Mouse (Mus musculus): ENCODE data around the gene Grpel1. TPM values are rescaled to one million over a fixed set of nuclear protein-coding genes. Genes with fewer than 3 reads are reported as not detected.

Gene Grpel1
- 10 to 100 TPM; 58.3 to 61.5 TPM for total RNA-seq (2021)

DNA sequence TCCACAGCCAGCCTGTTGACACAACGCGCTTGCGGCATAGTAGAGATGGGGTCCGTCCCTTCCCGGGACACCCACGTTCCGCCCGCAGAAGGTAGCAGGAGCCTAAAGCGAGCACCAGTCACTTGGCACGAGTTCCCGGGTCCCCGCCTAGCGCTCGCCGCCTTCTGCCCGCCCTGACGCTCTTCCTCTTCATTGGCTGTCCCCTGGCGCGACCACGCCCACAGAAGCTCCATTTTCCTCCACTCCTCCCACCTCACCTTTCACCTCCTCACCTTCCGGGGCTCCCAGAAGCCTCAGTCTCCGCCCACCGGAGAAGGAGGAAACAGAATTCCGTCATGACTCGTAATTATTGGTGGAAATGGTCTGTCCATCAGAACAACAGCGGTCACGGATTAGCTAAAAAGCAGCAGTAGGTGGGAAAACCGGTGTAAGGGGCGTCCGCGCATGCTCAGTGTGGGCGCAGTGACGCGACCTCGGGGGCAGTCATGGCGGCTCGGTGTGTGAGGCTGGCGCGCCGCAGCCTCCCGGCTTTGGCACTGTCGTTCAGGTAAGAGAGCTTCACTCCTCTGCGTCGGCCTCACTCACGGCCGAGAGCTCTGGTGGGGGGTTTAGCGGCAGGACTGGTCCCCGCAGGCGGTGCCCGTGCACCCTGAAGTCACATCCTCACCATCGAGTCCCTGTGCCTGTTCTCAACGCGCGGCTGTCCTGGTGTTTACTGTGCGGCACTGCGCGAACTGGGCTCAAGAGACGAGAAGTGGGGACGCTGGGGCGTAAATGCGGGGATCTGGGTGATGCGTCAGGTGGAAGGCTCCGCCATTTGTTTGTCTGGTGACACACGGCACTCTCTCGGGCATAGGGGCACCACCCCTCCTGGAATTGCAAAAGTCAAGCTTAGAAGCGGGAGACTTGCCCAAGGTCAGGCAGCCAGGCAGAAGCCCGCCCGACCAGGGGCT lies at the start of gene Grpel1:
Gene Grpel1, plus strand, starts transcription at position 290 of the 953 bp plus-strand sequence.
- DNase-seq: peak; percentile 97

DNA sequence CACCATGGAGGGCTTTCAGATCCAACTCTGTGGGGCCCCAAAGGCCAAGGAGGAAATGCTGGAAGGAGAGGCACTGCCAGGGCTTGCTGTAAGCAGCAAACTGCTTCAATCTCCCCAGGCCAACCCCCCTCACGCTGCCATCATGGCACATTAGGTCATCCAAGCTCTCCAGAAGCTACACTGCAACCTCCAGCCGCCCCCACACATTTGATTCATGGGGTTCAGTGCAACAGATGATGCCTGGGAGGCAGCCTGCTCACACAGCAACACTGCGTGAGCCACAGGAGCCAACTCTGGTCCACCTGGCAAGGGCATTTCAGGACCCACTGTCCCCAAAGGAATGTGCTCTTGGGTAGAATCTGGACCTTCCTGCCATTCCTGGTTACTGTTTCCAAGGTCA lies 44.9 kb upstream of the Grpel1 start:
- no peak for DNase-seq

DNA sequence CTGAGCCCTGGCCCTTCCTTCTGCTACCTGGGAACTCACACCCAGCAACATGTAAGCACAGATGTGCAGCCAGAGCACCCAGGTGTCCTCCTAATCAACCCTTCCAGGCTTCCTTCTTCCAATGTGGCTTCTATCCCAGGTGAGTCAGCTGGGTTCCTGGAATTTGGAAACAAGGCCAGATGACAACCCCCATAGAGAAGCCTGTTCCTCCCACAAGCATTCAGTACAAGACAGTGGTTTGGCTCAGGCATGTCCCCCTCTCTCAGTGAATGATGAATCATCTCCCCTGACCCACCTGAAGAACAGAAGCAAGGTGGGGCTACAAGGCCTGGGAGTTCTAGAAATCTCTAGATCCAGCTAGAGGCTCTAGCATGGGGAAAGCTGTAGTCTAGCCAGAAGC lies 42.1 kb upstream of the Grpel1 start:
- no peak for DNase-seq

DNA sequence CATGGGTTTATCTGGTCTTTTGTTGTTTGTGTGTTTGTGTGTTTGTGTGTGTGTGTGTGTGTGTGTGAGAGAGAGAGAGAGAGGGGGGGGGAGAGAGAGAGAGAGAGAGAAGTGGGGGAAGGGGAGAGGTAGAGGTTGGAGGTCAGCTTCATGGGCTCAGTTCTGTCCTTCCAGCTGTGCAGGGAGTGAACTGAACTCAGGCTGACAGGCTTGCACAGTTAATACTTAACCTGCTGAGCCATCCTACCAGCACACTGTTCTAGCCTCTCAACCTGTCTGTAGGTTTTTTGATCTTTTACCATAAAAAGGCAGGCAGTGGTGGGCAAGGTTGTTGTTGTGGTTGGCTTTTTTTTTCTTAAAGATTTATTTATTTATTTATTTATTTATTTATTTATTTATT lies 40.1 kb upstream of the Grpel1 start:
- no peak for DNase-seq

DNA sequence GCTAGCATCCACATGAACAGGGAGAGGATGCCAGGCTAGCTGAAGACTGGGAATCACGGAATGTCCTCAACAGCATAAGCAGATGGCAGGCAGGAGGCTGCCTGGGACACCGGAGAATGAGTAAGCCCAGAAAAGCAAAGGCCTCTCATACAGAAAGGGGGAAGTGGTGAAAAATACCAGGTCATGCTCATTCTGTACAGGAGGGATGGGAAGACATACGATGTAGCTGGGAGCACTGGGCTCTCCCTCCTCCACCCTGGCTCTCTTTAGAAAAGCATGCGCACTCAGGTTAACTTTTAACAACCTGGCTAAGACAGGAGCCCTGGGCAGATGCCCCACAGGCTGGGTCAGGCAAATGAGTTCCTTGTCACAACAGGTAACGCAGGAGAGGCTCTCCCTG lies 38.4 kb upstream of the Grpel1 start:
- DNase-seq: no peak

DNA sequence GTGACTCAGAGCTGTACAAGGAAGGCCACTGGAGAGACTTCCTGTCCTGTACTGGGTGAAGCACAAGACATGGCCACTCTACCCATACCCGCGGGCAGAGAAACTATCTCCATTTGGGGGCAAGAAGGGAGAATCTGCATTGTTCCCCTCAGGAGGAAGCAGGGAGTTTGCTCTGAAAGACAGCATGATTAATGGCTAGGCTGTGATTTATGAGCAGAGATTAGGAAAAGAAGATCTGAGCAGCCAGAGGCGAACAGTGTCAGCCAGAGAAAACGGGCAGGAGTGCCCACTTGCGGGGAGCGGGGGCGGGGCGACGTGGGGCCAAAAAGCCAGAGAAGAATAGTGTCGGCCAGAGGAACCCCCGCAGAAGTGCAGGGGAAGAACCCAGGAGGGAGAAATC lies 37.0 kb upstream of the Grpel1 start:
- DNase-seq: no peak

DNA sequence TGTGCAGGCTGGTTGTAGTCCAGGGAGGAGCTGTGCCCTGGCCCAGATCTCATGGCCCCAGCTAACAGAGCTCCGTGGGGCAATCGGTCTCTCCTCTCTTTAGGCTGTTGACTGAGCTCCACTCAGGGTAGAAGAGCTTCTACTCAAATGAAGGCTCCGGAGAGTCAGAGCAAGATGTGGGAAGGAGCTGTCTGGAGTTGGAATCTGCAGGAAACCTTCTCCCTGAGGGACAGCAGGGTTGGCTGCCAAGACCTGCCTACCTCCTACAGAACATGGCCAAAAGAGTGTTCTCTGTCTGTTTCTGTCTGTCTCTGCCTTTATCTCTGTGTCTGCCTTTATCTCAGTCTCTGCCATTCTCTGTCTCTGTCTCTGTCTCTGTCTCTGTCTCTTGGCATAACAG lies 35.2 kb upstream of the Grpel1 start:
- no peak for DNase-seq

DNA sequence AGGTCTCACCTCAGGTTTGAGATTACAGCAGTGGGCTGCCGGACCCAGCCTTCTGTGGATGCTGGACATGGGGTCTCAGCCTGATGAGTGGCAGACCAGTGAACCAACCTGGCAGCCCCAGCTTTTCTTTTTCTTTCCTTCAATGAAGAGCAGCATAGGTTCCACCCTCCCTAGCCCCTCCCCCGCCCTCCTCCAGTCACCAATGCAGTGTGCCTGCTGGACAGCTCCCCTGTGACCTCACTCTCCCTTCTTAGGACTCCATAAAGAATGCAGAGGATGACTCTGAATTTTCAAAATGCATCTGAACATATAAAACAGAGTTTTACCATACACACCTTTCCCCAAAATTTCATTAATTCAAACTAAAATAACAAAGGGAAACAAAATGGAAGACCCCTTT lies 33.1 kb upstream of the Grpel1 start:
- DNase-seq: no peak

DNA sequence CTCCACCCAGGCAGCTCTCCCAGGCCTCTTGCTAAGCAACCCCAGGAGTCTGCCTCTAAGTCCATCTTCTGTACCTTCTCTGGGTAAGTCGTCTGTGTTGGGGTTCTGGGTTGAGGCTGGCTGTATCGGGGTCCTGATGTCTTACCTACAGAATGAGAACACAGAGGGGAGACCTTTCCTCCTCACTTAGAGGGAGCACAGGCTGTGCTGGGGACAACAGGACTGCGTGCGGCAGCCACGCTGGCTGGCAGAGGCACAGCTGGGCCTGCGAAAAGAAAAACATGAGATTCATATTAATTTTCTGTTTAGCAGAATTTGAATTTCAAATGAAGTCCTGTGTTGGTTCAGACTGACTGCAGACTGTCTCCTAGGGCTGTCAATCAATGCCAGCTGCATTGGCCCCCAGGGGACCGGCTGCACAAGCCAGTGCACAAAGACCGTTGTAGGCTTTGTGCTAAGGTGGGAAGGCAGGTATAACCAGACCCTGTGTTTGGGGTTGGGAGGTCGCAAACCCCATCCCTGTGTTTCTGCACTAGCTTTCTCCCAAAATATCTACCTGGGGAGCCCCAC lies 30.3 kb upstream of the Grpel1 start:
- no peak for DNase-seq

DNA sequence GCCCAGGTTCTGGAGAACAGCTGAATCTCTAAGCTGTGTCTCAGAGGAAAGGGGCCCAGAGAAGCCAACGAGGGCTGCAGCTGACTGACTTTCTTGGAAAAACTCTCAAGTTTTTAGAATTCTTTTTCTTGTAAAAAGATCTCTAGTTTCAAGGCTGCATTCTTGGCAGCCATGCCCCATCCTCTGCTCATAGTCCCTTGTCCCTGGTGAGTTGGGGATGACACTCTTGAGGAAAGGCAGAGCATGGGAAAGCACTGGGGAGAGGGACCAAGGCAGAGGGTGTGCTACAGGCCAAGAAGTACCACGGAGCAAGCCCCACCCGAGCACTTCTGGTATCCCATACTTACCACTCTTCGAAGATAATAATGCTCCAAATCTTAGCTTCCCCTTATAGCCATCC lies 27.9 kb upstream of the Grpel1 start:
- no peak for DNase-seq

DNA sequence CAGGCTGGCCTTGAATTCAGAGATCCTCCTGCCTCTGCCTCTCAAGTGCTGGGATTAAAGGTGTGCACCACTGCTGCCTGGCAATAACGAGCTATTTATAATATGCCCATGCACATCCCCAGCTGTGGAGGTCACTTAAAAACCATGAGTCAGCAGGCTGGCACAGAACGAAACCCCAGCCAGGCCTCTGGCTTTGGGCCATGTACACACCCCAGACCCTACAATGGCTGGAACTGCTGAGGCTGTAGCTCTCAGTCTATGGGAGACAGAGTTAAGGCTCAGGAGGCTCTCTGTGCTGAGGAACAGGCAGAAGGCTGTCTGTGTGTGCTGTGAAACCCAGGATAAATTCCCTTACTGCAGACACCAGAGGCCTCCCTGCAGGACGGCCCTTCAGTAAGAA lies 24.1 kb upstream of the Grpel1 start:
- no peak for DNase-seq

DNA sequence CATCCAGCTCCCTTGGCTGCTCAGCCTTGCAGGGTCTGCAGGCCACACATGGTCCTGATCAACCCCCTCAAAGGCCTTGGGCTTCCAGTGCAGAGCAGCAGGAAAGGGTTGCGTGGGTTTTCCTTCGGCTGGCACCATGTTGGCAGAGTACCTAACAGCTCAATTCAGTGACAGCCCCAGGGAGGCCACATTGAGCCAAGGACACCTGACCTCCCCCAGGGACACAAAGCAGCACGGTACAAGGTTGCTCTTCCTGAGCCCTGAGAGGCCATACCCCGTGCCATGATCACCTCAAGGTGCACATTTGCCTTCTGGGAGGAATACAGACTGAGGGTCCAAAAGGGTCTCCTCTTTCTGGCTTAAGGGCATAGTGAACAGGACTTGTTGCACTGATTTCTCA lies 20.2 kb upstream of the Grpel1 start:
- DNase-seq: no peak

DNA sequence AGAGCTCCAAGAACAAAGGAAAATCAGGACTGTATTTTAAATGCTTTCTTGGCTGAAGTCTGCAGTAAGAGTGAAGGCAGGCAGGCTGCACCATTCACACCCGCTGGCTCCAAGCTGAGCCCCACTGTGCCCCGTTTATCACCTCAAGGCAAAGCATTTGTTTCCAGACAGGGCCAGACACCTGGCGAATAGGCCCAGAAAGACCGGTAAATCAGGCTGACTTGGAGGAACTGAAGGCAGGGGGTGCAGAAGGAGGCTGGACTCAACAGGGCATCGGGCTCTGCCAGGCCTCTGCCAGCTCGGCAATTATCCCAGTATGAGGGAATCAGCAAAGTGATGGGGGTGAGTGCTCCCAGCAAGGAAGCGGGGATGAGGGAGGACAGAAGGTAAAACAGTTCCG lies 19.8 kb upstream of the Grpel1 start:
- DNase-seq: no peak

DNA sequence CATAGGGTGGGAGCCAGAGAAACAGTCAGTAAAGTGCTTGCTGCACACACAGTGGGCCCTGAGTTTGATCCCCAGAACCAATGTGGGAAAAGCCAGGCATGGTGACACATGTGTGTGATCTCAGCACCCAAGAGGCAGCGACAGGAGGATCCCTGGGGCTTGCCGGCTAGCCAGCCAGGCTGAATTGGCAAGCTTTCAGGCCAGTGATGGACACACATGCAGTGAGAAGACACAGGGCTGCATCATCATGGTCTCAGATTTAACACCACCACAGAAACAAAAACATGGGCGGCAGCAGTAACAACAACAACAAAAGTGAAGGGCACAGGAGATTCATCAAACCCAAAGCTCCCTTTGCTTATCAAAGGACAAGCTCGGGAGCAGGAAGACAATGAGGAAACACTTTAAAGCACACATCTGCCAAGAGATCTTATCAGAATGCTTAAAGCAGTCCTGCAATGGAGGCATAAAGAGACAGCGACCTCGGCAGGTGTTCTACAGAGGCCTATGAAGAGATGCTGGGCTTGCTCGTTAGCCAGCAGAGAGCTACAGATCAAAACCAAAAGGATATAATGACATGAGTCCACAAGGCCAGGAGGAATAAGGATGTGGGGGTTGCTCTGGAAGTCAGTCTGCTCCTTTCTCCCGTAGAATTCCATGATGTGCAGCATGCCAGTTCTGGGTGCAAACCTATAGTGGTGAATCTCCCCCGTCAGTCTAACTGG lies 18.5 kb upstream of the Grpel1 start:
- no peak for DNase-seq

DNA sequence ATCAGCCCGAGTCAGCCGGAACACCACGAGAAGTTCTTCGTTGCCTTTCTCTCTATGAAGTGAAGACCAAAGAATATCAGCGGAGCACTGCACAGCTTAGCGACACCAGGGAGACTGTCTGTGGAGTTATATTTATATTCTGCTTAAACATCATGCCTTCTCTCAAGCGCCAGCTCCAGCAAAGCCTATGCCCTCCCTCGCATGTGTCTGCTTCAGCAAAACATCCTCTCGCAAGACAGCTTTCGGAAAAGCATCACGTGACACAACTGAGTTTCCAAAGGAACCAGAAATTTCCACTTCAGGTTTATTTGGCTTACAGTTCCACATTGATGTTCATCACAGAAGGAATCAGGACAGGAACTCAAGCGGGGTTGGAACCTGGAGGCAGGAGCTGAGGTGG lies 16.9 kb upstream of the Grpel1 start:
- no peak for DNase-seq

DNA sequence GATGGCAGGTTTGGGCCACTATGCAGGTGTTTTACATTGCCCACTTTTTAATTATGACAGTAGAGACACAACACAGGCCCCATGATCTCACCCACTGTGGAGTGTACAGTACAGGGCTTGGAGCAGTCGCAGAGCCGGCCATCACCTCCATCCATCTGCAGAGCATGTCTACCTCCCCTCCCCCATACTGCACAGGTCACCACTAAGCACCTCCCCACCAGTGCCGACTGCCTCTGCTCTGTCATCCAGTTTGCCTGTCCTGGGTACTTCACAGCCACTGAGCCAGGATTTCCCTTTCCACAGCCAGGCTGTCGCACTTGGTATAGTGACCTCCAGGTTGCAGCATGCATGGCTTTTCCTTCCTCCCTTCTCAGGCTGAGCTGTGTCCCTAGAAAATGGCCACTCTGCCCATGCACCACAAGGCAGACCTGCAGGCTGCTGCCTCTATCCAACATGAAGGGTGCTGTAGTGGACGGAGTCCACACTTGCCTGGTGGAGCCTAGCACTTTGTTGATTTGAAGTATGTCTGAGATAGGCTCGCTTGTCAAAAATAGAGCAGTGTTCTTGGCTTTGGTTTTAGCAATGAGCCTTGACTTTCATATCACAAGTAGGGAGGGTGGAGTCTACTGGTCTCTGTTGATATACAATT lies 15.0 kb upstream of the Grpel1 start:
- peak; percentile 46 for DNase-seq

DNA sequence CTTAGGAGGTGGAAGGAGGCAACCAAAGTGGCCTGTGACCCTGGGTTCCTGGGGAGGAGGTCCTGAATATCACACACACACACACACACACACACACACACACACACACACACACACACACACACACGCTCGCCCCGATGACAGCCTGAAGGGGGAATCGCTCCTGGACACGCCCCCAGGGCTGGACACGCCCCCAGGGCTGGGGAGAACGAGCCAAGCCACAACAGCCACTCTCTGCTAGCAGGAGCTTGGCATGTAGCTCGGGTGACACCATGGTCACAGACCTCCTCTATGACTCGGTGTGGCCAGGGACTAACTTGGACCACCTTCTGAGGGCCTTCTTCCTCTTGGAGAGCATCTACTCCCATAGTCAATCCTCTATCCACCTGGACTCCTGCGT lies 13.7 kb upstream of the Grpel1 start:
- DNase-seq: peak; percentile 41

DNA sequence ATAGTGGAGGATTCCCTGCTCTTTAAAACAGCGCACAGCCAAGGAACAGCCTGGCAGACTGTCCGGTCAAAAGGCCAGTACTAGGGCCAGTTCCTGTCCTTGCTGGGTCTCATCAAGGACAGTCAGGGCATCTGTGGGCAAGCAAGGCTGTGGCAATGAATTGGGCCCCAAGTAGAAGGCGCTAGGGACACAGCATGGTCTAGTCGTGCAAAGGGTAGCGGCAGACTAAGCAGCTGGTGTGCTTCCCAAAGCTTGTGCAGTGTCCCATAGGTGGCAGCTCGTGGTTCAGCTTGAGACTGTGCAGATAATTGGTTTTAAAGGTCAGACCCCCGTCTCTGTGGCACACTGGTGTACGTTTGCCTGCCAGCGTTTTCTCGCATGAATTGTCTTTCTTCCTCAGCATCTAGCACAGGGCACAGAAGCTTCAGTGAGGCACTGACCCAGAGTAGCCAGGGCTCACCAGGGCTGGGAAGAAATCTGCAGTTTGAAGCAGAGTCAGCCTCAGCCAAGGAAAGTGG lies 12.9 kb upstream of the Grpel1 start:
- no peak for DNase-seq

DNA sequence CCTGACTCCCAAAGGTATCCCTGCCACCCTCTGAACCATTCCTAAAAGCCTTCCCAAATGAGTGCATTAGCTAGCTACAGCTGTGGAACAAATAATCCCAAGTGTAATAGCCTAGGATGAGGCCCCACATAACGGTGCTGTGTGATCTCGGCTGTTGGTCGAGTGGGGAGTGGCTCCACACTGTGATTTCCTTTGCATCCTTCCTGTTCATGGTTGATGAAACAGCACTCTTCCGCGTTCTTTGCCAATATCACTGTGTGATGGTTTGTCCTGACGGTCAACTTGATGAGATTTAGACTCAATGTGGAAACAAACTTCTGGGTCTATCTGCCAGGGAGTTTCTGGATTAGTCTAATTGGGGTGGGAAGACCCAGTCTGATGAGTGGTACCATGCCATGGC lies 12.0 kb upstream of the Grpel1 start:
- DNase-seq: no peak

DNA sequence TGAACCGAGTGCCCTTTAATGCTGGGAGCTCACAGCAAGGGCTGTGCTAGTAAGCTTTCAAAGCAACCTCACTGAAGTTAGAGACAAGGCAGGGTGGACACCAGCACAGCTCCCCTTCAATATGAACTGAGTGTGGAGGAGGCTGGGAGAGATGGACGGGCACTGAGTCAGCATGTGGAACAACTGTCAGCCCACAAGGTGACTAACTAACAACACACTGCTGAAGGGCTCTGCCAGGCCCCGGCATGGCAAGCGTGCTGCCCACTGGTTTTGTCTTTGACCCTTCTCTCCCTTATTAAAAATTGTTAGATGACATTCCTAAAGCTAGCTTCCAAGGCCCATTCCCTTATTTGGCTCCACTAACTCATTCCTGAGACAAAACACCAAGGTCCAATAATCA lies 7.1 kb upstream of the Grpel1 start:
- no peak for DNase-seq

DNA sequence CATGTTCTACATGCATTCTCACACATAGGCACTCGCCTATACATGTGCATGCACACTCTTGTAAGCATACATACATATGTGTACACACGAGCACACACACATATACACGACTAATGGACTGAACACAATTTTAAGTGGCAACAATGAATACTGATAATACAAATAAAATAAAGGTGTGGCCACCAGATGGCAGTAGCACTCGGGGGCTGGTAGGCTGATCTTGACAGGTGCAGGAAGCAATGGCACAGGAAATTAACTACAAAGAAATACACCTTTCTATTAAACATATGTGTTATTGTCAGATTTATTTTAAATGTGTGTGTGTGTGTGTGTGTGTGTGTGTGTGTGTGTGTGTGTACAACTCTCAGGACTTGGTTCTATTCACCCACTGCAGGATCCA lies 5.9 kb upstream of the Grpel1 start:
- DNase-seq: peak; percentile 59

DNA sequence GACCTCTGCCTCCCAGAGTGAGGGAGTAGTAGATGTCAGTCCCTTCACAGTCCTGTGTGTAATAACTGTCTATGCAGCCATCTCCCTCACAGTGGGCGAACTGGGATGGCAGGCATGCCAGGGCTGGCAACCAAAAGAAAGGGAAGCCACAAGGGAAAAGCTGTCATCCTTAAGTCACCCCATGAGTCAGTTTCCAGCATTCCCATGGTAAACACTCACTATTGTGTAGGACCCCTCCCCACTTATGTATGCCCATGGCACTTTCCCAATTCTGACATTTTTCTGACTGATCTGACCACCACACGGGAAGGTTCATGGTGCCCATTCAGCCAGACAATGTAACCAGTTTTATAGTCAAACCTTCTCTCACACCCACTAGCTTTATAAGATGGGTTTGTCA lies 4.1 kb upstream of the Grpel1 start:
- no peak for DNase-seq

DNA sequence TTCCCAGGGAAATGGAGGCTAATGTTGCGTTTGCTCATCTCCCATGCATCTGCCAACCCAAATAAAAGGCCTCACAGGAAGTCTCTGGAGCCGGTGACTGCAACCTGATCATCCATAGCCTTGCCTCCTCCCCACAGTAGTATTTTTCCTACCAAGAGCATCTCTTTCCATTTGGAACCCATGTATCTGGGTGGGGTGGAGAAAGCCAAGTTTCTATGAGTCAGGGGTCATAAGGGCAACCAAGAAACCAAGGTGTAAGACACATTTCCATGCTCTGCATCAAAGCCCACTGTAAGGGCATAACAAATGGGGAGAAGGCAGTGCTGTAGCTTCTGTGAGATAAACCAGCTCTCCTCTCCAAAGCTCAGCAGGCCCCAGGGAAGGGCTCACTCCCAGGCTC lies 3.6 kb upstream of the Grpel1 start:
- no peak for DNase-seq
